Mouse (Mus musculus): ENCODE results near the gene Mall. TPM values are rescaled to one million over a fixed set of nuclear protein-coding genes. Genes with fewer than 3 reads are reported as not detected.

The Mall gene
- polyA plus RNA-seq, 1 experiment from 2014 or later: 41.8 TPM

DNA sequence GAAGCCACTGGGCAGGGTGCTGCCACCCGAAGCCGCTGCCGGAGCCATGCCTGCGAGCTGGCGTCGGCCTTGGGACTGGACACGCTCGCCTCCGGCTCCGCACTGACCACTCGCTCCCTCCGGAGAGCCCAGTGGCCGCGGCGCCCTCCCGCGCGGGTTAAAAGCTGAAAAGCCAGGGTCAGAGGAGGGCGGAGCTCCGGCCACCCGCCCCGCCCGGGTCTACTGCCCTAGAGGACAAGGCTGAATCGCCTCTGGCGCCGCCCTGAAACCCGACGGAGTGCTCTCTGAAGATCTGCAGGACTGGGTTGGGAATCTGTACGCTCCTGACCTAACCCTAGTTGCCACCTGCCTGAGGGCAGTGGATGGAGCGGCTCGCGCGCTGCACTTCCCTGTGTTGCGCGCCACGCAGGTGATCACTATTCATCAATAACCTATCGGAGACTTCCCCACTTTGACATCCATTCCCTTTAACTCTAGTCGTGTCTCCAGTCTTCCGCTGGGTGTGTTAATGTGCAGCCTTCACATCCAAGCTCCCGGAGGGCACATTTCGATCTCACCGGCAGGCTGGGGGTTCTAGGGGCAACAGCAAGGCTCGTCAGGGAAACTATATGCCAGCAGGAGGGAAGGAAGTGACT is 73.5 kb downstream of the Mall start, which contains the start of gene Mal:
Gene Mal (minus strand): TSS at position 610 of the 635 bp plus-strand sequence.
- no peak within 1 kb of the TSS for H3K27ac ChIP-seq (ENCODE audit: low read length)
- ATAC-seq: peak; percentile 46; the same call in 1 of the 2 replicates
- peak within 1 kb of the TSS; percentile 27; the same call in 1 of the 2 replicates for H3K9ac ChIP-seq (ENCODE audit: low read depth, low read length)

DNA sequence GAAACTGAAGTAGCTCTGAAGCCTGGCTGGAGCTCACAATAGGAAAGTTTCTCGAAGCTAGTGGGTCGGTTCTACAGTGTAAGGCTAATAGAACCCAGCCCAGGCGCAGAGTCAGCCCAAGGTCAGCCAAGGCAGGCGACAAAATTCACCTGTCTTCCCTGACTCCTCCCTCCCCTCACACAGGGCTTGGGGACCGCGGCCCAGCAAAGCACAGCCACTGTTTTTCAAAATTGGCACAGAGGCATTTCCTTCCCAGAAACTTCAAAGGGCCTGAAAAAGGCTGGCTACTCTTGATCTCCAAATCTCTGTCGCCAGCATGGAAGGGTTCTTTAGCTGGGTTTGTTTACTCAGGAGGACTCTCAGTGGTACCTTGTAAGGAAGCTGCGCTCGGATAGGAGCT is 74.3 kb downstream of the Mall start:
- Histone ChIP-seq H3K9ac (ENCODE audit: low read depth, low read length) (no peak overlapping the region), H3K27ac (ENCODE audit: low read length) (no peak overlapping the region), H3K9me3 (ENCODE audit: control insufficient read depth, low read length) (no peaks in the 10 kb centered on the region), H3K36me3 (ENCODE audit: control insufficient read depth, insufficient read depth, low read length) (no peaks in the 10 kb centered on the region), H3K27me3 (replicated peaks; ENCODE audit: control insufficient read depth, insufficient read depth, low read length) (peaks cover 34% of the 10 kb centered on the region), H3K4me2 (ENCODE audit: low read depth, low read length) (peak overlapping the region; percentile 69; the same call in 1 of the 2 replicates), H3K4me1 (ENCODE audit: control insufficient read depth, insufficient read depth, low read length) (peaks cover 6% of the 10 kb centered on the region; the same call in 1 of the 2 replicates), H3K4me3 (ENCODE audit: low read length) (no peak overlapping the region; the same call in 1 of the 2 replicates)
- WGBS: 5% methylated on average over 9 of the region's 9 CpGs
- ATAC-seq: no peak

More for the DNA sequence above, 73.5 kb downstream of the Mall start, which contains the start of gene Mal:
- peak within 1 kb of the TSS; percentile 69 for H3K4me2 ChIP-seq (ENCODE audit: low read depth, low read length)
- H3K36me3 ChIP-seq (ENCODE audit: control insufficient read depth, insufficient read depth, low read length): no peaks in the 10 kb centered on the region
- H3K4me1 ChIP-seq (ENCODE audit: control insufficient read depth, insufficient read depth, low read length): peaks cover 6% of the 10 kb centered on the region; the same call in 1 of the 2 replicates
- no peaks in the 10 kb centered on the region for H3K9me3 ChIP-seq (ENCODE audit: control insufficient read depth, low read length)
- H3K4me3 ChIP-seq (ENCODE audit: low read length): peak within 1 kb of the TSS; percentile 45
- 1% methylated on average over 41 of the region's 43 CpGs for WGBS
- peaks cover 34% of the 10 kb centered on the region for H3K27me3 ChIP-seq (replicated peaks; ENCODE audit: control insufficient read depth, insufficient read depth, low read length)

DNA sequence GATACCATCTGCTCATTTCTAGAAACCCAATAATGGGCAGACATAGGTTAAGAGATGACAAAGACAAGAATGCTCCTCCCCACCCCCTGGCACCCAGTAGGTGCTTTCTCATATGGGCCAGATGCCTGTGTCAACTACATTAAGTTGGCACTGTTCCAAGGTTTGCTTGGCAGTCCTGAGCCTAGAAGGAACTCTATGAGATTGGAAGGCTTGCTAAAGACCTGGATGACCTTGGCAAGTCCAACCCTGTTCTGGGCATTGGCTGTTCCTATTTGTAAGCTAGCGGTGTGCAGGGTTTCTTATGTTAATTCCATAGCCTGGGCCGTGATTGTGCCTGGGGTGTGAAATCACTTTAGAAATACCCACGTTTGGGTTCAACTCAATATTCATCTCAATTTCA is 74.9 kb downstream of the Mall start:
- Histone ChIP-seq H3K4me3 (ENCODE audit: low read length) (no peak overlapping the region), H3K4me1 (ENCODE audit: control insufficient read depth, insufficient read depth, low read length) (peaks cover 6% of the 10 kb centered on the region; the same call in 1 of the 2 replicates), H3K27me3 (replicated peaks; ENCODE audit: control insufficient read depth, insufficient read depth, low read length) (peaks cover 34% of the 10 kb centered on the region), H3K27ac (ENCODE audit: low read length) (no peak overlapping the region), H3K9ac (ENCODE audit: low read depth, low read length) (no peak overlapping the region), H3K4me2 (ENCODE audit: low read depth, low read length) (no peak overlapping the region), H3K36me3 (ENCODE audit: control insufficient read depth, insufficient read depth, low read length) (no peaks in the 10 kb centered on the region), H3K9me3 (ENCODE audit: control insufficient read depth, low read length) (no peaks in the 10 kb centered on the region)
- 59% methylated on average over 3 of the region's 3 CpGs for WGBS
- ATAC-seq: no peak

Other genes starting within 250 kb of the Mall start
- gene Kcnip3, start 207.8 kb downstream of the Mall start, polyA plus RNA-seq (2015; fragmentation: Nextera tagmentation; extraction: Ambion mirVana): 3.4 and 4.0 TPM in 2 replicates
- 0.56 and 0.58 TPM in 2 replicates for gene Prom2, start 188.5 kb downstream of the Mall start, polyA plus RNA-seq (2015; fragmentation: Nextera tagmentation; extraction: Ambion mirVana)
- gene Zfp661, start 142.8 kb downstream of the Mall start, polyA plus RNA-seq (2015; fragmentation: Nextera tagmentation; extraction: Ambion mirVana): 2.7 and 3.0 TPM in 2 replicates
- gene Mrps5, start 142.7 kb downstream of the Mall start, polyA plus RNA-seq (2015; fragmentation: Nextera tagmentation; extraction: Ambion mirVana): 142 and 162 TPM in 2 replicates
- 0.65 and 1.3 TPM in 2 replicates for gene Mal, start 73.2 kb downstream of the Mall start, polyA plus RNA-seq (2015; fragmentation: Nextera tagmentation; extraction: Ambion mirVana)
- gene Nphp1, start 59.0 kb upstream of the Mall start, polyA plus RNA-seq (2015; fragmentation: Nextera tagmentation; extraction: Ambion mirVana): 16.3 and 17.6 TPM in 2 replicates
- gene Mtln, start 62.6 kb upstream of the Mall start, polyA plus RNA-seq (2015; fragmentation: Nextera tagmentation; extraction: Ambion mirVana): 43.0 and 43.2 TPM in 2 replicates
- gene Bub1, start 101.9 kb upstream of the Mall start, polyA plus RNA-seq (2015; fragmentation: Nextera tagmentation; extraction: Ambion mirVana): 30.8 and 36.8 TPM in 2 replicates
- gene Acoxl, start 108.9 kb upstream of the Mall start, polyA plus RNA-seq (2015; fragmentation: Nextera tagmentation; extraction: Ambion mirVana): 0.10 and 0.17 TPM in 2 replicates

All from intestine, embryonic 16.5 days (tissue).